Mouse (Mus musculus): ENCODE data around the gene Pds5a.
A peak's percentile ranks its signal among the peaks of the same experiment; 100 is the strongest.
"Not testable (repeated sequence)": the region's sequence is repeated elsewhere in the genome, so short reads cannot be mapped to it uniquely, and the experiment has no call there.

The Pds5a gene

GRCm38 (mm10) chr5:65696821-65697485 is 1.1 kb downstream of the Pds5a start:
- peak; percentile 38 for DNase-seq (ENCODE audit: extremely low read depth, low read depth)

- not testable (repeated sequence) for DNase-seq (ENCODE audit: extremely low read depth, low read depth)
Measured at GRCm38 (mm10) chr5:65694076-65694475, 4.0 kb downstream of the Pds5a start.

GRCm38 (mm10) chr5:65693018-65693417 is 5.1 kb downstream of the Pds5a start:
- no peak for DNase-seq (ENCODE audit: extremely low read depth, low read depth)

- no peak for DNase-seq (ENCODE audit: extremely low read depth, low read depth)
Measured at GRCm38 (mm10) chr5:65688806-65689205, 9.3 kb downstream of the Pds5a start.

- DNase-seq (ENCODE audit: extremely low read depth, low read depth) = no peak
Measured at GRCm38 (mm10) chr5:65686806-65687205, 11.3 kb downstream of the Pds5a start.

GRCm38 (mm10) chr5:65678826-65679225 is 19.2 kb downstream of the Pds5a start:
- DNase-seq (ENCODE audit: extremely low read depth, low read depth) = no peak

GRCm38 (mm10) chr5:65672162-65672561 is 25.9 kb downstream of the Pds5a start:
- DNase-seq (ENCODE audit: extremely low read depth, low read depth) = no peak

- no peak for DNase-seq (ENCODE audit: extremely low read depth, low read depth)
Measured at GRCm38 (mm10) chr5:65667644-65668043, 30.4 kb downstream of the Pds5a start.

- DNase-seq (ENCODE audit: extremely low read depth, low read depth) = no peak
Measured at GRCm38 (mm10) chr5:65665370-65665769, 32.7 kb downstream of the Pds5a start.

GRCm38 (mm10) chr5:65661958-65662357 is 36.1 kb downstream of the Pds5a start:
- DNase-seq (ENCODE audit: extremely low read depth, low read depth) = no peak

- no peak for DNase-seq (ENCODE audit: extremely low read depth, low read depth)
Measured at GRCm38 (mm10) chr5:65653786-65654185, 44.3 kb downstream of the Pds5a start.

GRCm38 (mm10) chr5:65638896-65639295 is 59.2 kb downstream of the Pds5a start:
- DNase-seq (ENCODE audit: extremely low read depth, low read depth) = no peak

GRCm38 (mm10) chr5:65624340-65624739 is 73.7 kb downstream of the Pds5a start:
- no peak for DNase-seq (ENCODE audit: extremely low read depth, low read depth)

GRCm38 (mm10) chr5:65613152-65613924 is 84.7 kb downstream of the Pds5a start:
- peak; percentile 67 for DNase-seq (ENCODE audit: extremely low read depth, low read depth)

GRCm38 (mm10) chr5:65610541-65610940 is 87.5 kb downstream of the Pds5a start:
- DNase-seq (ENCODE audit: extremely low read depth, low read depth) = no peak

GRCm38 (mm10) chr5:65609769-65610168 is 88.3 kb downstream of the Pds5a start:
- DNase-seq (ENCODE audit: extremely low read depth, low read depth) = no peak

GRCm38 (mm10) chr5:65606820-65607219 is 91.3 kb downstream of the Pds5a start:
- DNase-seq (ENCODE audit: extremely low read depth, low read depth) = no peak

GRCm38 (mm10) chr5:65599681-65600080 is 98.4 kb downstream of the Pds5a start:
- no peak for DNase-seq (ENCODE audit: extremely low read depth, low read depth)

- no peak for DNase-seq (ENCODE audit: extremely low read depth, low read depth)
Measured at GRCm38 (mm10) chr5:65592421-65592820, 105.7 kb downstream of the Pds5a start.

GRCm38 (mm10) chr5:65590199-65590598 is 107.9 kb downstream of the Pds5a start:
- peak; percentile 23 for DNase-seq (ENCODE audit: extremely low read depth, low read depth)

- DNase-seq (ENCODE audit: extremely low read depth, low read depth) = no peak
Measured at GRCm38 (mm10) chr5:65586291-65586690, 111.8 kb downstream of the Pds5a start.

- no peak for DNase-seq (ENCODE audit: extremely low read depth, low read depth)
Measured at GRCm38 (mm10) chr5:65578545-65578944, 119.5 kb downstream of the Pds5a start.

- no peak for DNase-seq (ENCODE audit: extremely low read depth, low read depth)
Measured at GRCm38 (mm10) chr5:65575896-65576295, 122.2 kb downstream of the Pds5a start.
